Mouse (Mus musculus): ENCODE data around the gene Ttc34.

Ttc34 gene

DNA sequence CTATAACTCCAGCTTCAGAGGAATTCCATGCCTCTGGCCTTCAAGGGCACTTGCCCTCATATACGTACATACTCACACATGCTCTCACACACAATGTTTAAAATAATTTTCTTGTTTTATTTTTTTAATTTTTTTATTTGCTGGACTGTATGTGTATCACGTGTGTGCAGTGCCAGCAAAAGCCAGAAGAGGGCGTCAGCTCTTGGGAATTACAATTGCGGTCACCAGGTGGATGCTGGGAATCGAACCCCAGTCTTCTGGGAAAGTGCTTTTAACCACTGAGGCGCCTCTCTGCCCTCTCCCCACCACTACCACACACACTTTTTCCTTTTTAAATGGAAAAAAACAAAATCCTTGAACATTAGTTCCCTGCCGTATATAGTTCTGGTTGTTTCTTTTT lies 19.6 kb downstream of the Ttc34 start:
- no peak for DNase-seq (ENCODE audit: inconsistent age in 2 of 2, low spot score in 1 of 2)

DNA sequence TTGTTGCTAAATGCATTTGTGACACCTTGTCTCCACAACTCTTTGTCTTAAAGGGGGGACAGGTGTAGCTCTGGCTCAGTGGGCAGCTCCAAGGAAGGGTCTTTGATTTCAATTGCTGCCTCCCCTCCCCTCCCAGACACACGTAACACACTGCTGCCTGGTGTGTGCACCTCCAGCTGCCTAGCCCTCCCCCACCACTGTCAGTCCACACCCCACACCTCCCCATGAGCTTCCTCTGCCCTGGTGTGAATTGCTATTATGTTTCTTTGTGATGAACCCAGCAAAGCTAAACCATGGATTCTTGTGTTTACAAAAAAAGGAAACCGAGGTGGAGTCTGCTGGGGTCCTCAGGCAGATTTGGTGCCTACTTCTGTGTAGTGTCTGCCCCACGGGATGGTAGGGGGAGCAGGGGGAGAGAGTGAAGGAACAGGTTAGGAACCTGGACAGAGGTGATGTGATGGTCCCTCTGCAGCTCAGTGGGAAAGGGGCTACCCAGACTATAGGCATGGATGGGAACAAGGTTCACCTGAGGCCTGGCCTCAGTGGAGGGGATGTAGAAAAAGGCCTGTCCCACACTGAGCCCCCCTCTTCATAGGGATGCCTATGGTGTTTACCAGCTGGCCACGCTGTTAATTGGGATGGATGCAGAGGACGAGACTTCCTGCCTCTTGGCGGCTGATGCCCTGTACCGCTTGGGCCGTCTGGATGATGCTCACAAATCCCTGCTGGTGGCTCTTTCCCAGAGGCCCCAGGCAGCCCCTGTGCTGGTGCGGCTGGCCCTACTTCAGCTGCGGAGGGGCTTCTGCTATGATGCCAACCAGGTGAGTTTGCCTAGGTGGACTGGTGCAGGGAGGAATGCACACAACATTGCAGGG lies 20.3 kb downstream of the Ttc34 start:
- DNase-seq (ENCODE audit: inconsistent age in 2 of 2, low spot score in 1 of 2): peak in 1 of 2 experiments; percentile 16

DNA sequence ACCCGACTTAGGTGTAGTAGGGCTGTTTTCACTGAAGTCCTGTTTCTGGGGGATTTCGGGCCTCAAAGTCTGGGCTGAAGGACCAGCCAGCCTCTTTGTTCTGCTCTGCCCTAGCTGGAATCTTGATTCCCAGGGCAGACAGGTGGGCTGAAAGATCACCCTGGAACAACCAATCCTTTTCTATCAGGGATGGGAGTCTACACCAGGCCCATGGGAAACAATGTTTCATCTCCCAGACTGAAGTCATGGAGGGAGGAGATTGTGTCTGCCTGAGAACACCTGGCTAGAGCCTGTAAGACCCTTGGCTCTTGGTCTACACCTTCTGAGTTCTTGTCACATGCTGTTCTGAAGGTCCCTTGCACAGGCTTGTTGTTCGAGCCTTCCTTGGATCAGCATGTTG lies 21.3 kb downstream of the Ttc34 start:
- DNase-seq (ENCODE audit: inconsistent age in 2 of 2, low spot score in 1 of 2): no peak

DNA sequence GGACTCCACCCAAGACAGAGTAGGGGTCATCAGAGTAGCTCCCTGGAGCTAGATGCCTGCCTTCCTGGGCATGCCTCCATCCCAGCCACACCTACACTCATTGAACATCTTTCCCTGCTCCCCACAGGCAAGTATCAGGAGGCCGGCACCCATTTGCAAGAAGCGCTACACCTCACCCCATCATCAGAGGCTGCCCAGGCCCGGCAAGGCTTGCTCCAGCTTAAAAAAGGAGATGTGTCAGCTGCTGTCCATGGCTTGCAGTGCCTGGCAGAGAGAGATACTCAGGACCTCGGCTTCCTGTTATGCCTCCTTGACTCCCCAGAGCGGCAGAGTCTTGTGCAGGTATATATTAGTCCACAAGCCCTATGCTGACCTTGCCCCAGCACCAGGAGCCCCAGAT lies 24.7 kb downstream of the Ttc34 start:
- no peak for DNase-seq (ENCODE audit: inconsistent age in 2 of 2, low spot score in 1 of 2)

DNA sequence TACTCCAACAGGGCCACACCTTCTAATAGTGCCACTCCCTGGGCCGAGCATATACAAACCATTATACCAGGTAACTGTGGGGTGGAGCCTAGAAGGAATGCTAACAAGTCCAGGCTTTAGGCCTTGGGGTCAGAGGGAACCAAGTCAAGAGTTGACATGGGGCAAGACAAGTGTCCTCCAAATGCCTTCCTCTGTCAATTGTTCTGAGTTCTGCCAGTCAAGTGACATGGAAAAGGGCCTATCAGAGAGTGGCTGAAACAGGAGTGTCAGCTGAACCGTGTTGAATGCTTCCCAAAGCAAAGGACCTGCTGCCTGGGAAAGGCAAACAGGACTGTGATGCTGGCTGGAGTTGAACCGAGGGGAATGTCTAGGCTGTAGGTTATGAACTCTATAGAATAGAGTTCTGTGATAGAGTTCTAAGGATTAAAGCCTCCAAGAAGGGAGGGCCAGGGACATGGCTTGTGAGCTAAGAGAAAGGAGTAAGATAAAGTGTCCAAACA lies 26.2 kb downstream of the Ttc34 start:
- peak in 1 of 2 experiments; percentile 3 for DNase-seq (ENCODE audit: inconsistent age in 2 of 2, low spot score in 1 of 2)

DNA sequence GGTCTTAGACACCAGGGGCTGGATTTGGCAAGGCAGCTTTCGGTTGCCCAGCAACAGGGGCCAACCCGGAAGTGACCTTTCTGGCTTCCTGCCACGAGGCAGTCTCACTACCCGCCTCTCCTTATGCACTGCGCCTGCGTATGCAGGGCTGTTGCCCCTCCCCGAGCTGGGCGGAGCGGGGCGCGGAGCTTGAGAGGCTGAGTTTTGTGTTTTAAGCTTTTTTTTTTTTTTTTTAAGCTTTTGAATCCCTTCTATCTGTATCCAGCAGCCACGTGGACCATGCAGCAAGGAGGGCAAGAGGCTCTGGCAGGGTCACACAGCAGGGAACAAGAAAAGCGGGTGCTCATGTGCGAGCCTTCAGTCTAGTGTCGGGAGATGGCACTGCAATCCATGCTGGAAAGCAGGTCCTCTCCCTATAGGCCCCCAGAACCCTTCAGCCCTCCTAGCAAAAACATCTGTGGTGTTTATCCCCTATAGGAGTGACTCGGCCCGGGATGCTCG lies 27.1 kb downstream of the Ttc34 start:
- peak; percentile 93 to 96 for DNase-seq (ENCODE audit: inconsistent age in 2 of 2, low spot score in 1 of 2)

DNA sequence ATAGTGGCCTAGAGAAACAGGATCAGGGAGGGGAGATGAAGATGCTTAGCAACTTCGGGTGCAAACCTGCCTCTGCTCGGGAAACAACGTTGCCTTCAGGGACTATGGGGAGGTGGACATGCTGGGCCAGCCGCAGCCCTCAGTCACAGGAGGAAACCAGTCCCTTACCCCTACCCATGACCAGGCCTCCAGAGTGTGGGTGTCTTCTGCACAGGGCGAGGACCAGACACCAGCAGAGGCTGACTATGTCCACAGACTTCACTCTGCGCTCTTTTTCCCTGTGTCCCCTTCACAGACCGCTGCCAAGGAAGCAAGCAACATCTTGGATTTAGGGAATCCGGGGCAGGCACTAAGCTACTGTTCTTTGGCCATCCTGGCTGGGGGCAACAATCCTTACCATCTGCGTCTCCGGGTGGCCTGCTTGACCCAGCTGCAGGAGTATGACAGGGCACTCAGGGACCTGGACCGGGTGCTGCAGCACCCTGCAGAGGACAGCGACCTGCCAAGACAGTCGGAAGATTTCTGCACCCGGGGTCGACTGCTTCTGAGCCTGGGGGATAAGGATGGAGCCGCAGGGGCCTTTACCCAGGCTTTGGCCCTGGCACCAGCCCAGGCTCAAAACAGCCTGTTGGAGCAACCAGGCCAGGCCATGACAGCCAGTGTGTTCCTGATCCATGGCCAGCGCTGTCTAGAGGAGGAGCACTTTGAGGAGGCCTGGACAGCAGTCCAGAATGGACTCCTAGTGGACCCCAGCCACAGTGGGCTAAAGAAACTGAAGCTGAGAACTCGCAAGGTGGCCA lies 27.9 kb downstream of the Ttc34 start:
- no peak for DNase-seq (ENCODE audit: inconsistent age in 2 of 2, low spot score in 1 of 2)

DNA sequence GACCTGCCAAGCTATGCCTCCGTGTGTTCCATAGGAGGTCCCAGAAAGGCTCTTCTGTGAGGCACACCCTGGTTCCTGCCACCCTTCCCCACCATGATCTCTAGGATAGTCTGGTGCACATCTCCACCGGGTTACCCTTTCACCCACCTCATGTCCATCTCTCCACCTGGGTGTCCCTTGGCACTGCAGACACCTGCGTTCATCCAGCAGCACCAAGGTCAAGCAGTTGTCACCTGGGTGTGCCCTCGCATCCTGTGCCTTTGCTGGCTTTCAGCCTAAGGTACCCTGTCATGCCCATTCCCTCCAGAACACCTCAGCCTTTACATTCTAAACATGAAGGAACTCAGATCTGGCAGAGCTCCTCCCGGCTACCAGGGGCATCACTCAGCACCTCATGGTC lies 29.1 kb downstream of the Ttc34 start:
- DNase-seq (ENCODE audit: inconsistent age in 2 of 2, low spot score in 1 of 2): no peak

DNA sequence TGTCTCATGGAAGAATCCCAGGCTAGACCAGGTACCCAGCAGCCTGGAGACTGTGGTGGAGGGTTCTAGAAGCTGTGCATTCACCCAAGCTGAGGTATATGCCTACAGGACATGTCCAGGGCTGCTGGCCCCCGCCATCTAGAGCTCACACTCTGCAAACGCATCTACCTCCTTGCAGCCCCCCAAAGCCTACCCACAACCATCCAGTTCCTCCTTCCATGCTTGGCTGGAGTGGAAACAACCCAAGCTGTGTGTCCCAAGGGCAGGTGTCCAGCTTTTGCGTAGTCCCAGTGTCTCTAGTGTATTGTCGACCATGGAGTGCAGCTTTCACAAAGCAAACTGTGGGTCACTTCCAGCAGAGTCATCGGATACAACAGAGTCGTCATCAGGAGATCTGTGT lies 30.0 kb downstream of the Ttc34 start:
- peak in 1 of 2 experiments; percentile 2 for DNase-seq (ENCODE audit: inconsistent age in 2 of 2, low spot score in 1 of 2)

DNA sequence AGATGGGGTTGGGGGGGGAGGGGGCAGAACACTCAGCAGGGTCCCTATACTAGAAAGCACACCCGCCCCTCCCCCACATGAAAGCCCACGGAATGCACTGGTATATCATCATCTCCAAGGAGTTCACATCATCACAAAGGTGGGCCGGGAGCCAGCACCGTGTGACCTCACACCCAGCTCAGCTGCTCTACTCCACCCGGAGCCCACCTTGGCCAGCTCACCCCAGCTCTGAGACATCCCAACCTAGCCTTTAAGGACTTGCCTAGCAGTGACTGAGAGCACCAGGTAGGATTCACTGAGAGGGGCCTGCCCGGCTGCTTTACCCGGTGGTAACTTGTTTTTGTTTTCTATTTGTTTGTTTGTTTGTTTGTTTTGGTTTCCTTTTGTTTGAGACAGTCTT lies 32.2 kb downstream of the Ttc34 start, which contains the start of gene Mmel1:
Mmel1 (plus strand) TSS at position 146 of the 400 bp plus-strand sequence.
- DNase-seq (ENCODE audit: inconsistent age in 2 of 2, low spot score in 1 of 2): no peak

DNA sequence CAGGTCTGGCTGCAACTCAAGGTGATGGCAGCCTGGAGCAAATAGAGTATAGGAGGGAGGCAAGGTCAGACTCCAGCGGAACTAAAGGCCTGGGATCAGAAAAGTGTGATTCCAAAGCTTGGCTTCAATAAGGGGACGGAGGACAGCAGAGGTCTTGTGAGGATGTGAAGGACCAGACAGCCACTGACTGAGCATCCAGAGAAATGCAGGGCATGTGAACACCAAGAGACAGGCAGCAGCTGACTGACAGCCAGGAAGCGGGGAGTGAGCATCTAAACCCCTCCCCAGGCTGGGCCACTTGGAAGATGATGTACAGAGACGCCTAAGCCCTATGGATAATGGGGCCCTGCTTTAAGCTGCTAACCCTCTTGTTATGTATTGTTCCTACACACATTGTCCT lies 33.5 kb downstream of the Ttc34 start:
- no peak for DNase-seq (ENCODE audit: inconsistent age in 2 of 2, low spot score in 1 of 2)

DNA sequence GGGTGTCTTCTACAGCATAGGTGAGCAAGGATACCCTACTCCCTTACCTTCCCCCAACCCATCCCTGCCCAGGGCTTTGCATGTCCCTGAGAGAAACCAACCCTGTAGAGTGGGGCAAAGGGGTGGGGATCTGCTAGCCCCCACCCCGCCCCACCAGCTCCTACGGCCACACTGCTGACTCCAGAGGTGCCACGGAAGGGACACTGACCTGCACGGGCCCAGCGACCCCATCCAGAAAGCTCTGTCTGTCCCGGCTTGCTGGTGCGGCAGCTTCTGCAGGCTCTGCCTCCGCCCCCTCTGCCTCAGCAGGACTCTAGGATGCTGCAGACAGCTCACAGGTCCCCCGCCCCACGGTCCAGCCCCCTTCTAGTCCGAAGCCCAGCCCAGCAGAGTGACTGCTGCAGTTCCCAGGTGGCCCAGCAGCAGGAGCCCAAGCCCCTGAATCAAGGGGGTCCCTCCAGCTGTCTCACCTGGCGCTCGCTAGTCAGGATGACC lies 34.5 kb downstream of the Ttc34 start:
- DNase-seq (ENCODE audit: inconsistent age in 2 of 2, low spot score in 1 of 2): no peak

DNA sequence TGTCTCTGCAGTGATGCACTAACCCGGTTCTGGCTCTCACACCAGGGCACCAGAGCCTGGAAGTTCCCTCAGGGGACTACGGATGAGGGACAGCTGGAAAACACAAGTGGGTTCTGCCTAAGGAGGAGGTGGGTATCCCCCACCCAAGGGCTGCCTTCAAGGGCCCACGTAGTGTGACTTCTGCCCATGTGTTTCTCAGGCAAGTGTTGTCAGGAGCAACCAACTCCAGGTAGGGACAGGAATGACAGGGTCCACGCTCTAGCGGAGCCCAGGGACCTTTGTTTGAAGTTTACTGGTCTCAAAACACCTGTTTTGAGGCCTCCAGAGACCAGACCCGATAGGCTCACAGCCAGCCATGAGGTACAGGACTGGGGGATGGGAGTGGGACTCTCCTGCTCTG lies 35.9 kb downstream of the Ttc34 start:
- no peak for DNase-seq (ENCODE audit: inconsistent age in 2 of 2, low spot score in 1 of 2)

DNA sequence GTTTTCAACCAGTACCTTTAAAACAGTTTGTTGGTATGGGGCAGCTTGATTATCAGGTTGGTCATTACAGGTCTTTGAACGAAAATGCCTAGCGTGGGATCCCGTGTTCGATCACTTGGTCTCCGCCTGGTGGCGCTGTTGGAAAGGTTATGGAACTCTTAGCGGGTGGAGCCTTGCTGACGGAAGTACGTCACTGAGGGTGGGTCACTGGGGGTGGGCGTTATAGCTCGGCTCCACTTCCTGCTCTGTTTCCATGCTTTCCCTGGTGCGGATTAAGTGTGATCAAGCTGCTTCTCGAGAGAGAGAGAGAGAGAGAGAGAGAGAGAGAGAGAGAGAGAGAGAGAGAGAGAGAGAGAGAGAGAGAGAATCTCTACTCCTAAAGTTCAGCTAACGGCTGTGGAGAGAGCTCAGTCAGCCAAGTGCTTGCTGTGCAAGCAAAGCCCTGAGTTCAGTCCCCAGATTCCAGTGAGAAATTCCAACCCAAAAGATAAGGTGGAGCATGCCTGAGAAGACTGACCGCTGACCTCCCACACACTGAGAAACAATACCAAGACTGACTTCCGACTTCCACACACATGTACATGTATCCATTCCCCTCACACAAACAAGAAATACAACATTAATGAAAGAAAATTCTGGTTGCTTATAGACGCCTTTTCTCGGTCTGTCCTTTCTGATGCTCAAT lies 40.7 kb downstream of the Ttc34 start:
- DNase-seq (ENCODE audit: inconsistent age in 2 of 2, low spot score in 1 of 2): peak; percentile 91 to 96

DNA sequence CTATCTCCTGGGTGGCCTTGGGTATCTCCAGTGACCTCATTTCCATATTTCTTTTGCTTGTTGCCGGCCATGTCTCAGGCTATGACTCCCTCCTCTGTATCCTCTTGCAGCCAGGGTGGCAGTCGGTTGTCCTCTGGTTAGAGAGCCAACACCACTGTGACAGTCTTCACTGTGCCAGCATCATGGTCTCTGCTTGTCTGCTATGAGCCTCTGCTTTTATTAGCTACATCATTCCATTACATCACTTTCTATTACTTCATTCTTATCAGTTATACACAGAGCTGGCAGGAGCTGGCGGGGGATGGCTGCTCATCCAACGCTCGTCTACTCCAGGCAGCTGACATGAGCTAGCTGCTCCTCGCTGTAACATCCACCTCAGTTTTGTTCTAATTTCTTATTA lies 43.5 kb downstream of the Ttc34 start:
- DNase-seq (ENCODE audit: inconsistent age in 2 of 2, low spot score in 1 of 2): peak in 1 of 2 experiments; percentile 76

DNA sequence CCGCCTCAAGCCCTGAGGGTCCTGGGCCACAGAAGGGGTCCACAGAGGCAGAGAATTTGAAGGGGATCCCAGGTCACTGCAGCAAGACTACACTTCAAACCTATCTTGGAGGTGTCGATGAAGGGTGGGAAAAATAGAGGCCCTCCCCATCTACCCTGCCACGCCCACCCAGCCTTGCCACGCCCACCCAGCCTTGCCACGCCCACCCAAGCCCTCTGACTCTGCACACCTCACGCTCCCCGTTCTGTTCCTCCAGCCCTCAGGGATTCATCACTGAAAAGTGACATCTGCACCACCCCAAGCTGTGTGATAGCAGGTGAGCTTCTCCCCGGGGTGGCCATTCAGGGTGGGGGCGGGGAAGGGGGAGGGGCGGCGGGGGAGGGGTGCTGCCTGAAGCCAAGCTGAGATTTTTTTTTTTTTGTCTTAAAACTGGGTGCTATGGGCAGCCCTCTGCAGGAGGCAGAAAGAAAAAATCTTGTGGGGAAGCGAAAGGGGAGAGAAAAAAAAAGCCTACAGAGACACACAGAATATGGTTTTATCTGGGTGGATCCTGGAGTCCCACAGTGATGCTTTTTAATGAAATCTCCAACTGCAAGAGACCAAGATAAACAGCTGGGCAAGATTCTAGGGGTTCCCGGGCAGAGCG lies 44.9 kb downstream of the Ttc34 start:
- DNase-seq (ENCODE audit: inconsistent age in 2 of 2, low spot score in 1 of 2): no peak

DNA sequence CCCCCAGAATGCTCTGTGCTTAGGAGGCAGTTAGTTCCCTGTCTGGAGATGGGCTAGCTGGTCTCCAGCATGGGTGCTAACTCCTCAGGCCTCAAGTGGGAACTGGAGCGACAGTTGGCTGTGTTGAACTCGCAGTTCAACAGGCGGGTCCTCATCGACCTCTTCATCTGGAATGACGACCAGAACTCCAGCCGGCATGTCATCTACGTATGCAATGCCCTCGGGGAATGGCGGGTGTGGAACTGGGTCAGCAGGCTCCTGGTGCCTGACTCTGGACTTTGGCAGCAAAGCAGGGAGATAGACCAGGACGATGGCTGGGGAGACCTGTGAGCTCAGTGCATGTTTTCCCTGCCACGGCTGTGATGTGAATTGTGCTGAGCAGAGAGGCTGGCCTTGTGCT lies 48.2 kb downstream of the Ttc34 start:
- no peak for DNase-seq (ENCODE audit: inconsistent age in 2 of 2, low spot score in 1 of 2)

DNA sequence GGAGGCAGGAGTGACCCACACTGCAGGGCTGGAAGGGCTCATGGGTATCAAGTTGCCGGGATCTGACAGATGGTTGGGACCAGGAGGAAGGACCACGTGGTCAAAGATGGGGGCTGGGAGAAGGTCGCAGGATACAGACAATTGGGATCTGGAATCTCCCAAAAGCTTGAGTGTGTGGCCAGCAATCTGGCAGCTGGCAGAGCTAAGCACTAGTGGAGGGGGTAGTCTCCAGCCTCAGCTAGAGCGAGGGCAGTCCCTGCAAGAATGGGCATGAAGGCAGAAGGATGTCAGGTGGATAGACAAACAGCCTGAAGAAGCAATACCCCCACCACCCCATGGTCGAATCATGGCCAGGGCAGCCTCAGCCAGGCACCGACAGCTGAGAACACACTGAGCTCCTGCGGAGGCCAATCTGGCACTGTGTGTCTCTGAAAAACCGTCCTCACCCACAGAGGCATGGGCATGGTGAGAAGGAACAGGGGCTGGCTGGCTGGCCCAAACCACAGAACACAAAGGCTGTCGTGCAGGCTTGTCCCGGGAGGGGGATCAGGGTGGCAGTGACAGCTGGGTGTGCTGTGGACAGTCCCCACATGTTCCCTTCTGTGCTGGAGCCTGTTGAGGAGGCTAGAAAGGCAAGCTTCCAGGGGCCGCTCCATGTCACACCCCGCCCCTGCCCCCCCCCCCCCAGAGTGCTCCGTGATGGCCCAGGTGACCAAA lies 49.8 kb downstream of the Ttc34 start:
- no peak for DNase-seq (ENCODE audit: inconsistent age in 2 of 2, low spot score in 1 of 2)

DNA sequence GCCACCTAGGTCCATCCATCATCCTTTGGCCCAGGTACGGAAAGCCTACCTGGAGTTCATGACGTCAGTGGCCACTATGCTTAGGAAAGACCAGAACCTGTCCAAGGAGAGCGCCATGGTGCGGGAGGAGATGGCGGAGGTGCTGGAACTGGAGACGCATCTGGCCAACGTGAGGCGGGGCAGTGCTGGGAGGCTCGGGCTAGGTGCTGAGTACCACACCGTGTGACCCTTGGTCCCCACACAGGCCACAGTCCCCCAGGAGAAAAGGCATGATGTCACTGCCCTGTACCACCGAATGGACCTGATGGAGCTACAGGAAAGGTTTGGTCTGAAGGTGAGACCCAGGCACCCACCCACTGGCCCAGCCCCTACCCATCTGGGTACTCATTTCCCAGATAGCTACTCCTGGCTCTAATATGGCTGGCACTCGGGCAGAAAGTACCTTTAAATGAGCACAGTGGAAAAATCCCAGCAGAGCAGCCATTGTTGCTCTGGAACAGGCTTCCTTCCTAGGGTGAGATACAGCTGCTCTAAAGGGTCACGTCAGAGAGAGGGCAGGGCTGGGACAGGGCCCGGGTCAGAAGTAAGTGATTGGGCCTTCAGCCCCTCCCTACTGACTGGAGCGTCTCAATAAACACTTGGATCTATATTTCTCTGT lies 50.5 kb downstream of the Ttc34 start:
- DNase-seq (ENCODE audit: inconsistent age in 2 of 2, low spot score in 1 of 2): no peak

Data from adrenal gland, adult (tissue).